Mouse (Mus musculus) ES-E14 (cell line): ENCODE data around the gene Cldn10. TPM values are rescaled to one million over a fixed set of nuclear protein-coding genes. Genes with fewer than 3 reads are reported as not detected.

Experiments
- DNase-seq: peaks from one replicate; pipeline ENCODE4 v3.0.0-alpha.2; 2013; ENCODE audit warnings: low read depth, low spot score
- H3K27ac ChIP-seq: 2 replicates; pipeline ENCODE4 v1.5.1; 2012; ENCODE audit warnings: low read depth, mild to moderate bottlenecking, low read length, moderate library complexity, mixed read lengths; ENCODE audit not compliant: poor library complexity, insufficient read depth, severe bottlenecking
- H3K36me3 ChIP-seq: 2 replicates; pipeline ENCODE4 v1.6.1; 2012; ENCODE audit warnings: mild to moderate bottlenecking, low read length, moderate library complexity, mixed read lengths; ENCODE audit not compliant: control insufficient read depth, poor library complexity, insufficient read depth, severe bottlenecking
- H3K4me1 ChIP-seq, 2 experiments: fragments of 150-350 bp in 1 of 2; sonication (generic) in 1 of 2; 2 replicates each; pipeline ENCODE4 v1.6.1; 2012; ENCODE audit warnings: low read length in 2 of 2, mild to moderate bottlenecking in 1 of 2, mixed read lengths in 1 of 2; ENCODE audit not compliant: control insufficient read depth in 2 of 2, insufficient read depth in 2 of 2, poor library complexity in 1 of 2
- H3K4me3 ChIP-seq, 2 experiments: fragments of 150-350 bp in 1 of 2; sonication (generic) in 1 of 2; 2 replicates each; pipeline ENCODE4 v1.5.1; 2012; ENCODE audit warnings: low read length in 2 of 2, low read depth in 1 of 2, mild to moderate bottlenecking in 1 of 2, mixed read lengths in 1 of 2; ENCODE audit not compliant: insufficient read depth in 1 of 2, poor library complexity in 1 of 2, severe bottlenecking in 1 of 2
- H3K9ac ChIP-seq: 2 replicates; pipeline ENCODE4 v1.6.1; 2012; ENCODE audit warnings: low read depth, mild to moderate bottlenecking, low read length, mixed read lengths; ENCODE audit not compliant: poor library complexity, insufficient read depth, severe bottlenecking
- H3K9me3 ChIP-seq: fragments of 150-350 bp; sonication (generic); 2 replicates; pipeline ENCODE4 v1.6.1; 2012; ENCODE audit warnings: low read depth, mild to moderate bottlenecking, low read length; ENCODE audit not compliant: control insufficient read depth, insufficient read depth
- CHD2 ChIP-seq: IDR thresholded peaks from 2 replicates; pipeline ENCODE4 v1.6.1; 2014; ENCODE audit warnings: mild to moderate bottlenecking, low read depth, low read length, inconsistent platforms
- HCFC1 ChIP-seq: IDR thresholded peaks from 2 replicates; pipeline ENCODE4 v1.6.1; 2012; ENCODE audit warnings: low read length, inconsistent platforms, borderline replicate concordance; ENCODE audit not compliant: insufficient read depth
- MAFK ChIP-seq: IDR thresholded peaks from 2 replicates; pipeline ENCODE4 v1.6.1; 2014; ENCODE audit warnings: mild to moderate bottlenecking, low read depth, low read length, inconsistent platforms; ENCODE audit not compliant: insufficient read depth
- ZC3H11A ChIP-seq: IDR thresholded peaks from 2 replicates; pipeline ENCODE4 v1.6.1; 2012; ENCODE audit warnings: low read depth, mild to moderate bottlenecking, inconsistent platforms, low read length, borderline replicate concordance
- ZNF384 ChIP-seq: IDR thresholded peaks from 2 replicates; pipeline ENCODE4 v1.6.1; 2012; ENCODE audit warnings: low read depth, low read length, inconsistent platforms
- in situ Hi-C, 2 experiments: fragments of 600-800 bp; cut with MboI; formaldehyde crosslinking; loops; one replicate each; pipeline ENCODE4 v1.15.1; 2025; ENCODE audit warnings: low sequenced_read_pairs in 2 of 2, inconsistent platforms in 1 of 2; ENCODE audit not compliant: unreplicated experiment in 2 of 2
- total RNA-seq: library from RNA; depleted of rRNA; stranded (reverse); fragments of 300-350 nt; gene quantifications from 2 replicates; pipeline ENCODE4 v1.2.3, GENCODE M21; 2012

The Cldn10 gene
- total RNA-seq, 1 experiment, result 0.09 TPM

DNA sequence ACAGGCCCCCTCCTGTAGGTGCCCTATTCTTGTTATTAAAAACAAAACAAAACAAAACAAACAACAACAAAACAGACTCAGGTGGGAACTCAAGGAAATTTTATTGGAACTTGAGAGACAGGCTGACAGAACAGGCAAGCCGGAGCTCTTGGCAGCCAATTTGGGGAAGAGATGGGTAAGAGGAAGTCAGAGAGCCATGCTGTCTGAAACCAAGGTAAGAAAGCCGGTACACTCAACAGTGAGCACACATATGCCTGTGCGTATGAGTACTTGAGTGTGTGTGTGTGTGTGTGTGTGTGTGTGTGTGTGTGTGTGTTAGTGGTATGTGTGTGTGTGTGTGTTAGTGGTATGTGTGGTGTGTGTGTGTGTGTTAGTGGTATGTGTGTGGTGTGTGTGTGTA, 54.6 kb downstream of the Cldn10 start:
- no peak overlapping the region for H3K9ac ChIP-seq
- H3K9me3 ChIP-seq, result no peaks in the 10 kb centered on the region
- H3K4me1 ChIP-seq, result no peaks in the 10 kb centered on the region
- DNase-seq, result no peak
- H3K4me3 ChIP-seq, result no peak overlapping the region
- TF ChIP-seq ZC3H11A (no peak), MAFK (no peak), ZNF384 (no peak), CHD2 (no peak), HCFC1 (no peak)
- no peaks in the 10 kb centered on the region for H3K36me3 ChIP-seq
- no peak overlapping the region for H3K27ac ChIP-seq
- in situ Hi-C loops, result no loop called here

DNA sequence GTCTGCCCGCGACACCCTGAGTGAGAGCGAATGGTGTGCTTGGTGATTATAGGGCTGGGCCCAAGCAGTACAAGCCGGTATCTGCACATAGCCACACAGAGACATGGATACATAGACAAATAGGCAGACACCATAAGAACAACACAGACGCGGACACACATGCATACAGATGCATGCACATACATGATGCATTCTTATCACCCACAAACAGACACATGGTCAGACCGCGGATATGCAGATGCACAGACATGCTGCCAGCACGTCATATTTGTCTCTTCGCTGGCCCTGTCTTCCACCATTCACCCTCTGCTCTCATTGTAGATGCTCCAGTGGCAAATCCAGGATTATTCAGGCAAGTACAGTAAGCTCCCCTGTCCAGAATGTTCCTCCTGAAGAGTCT, 59.1 kb downstream of the Cldn10 start:
- DNase-seq, result no peak
- TF ChIP-seq CHD2, result no peak
- Histone ChIP-seq H3K36me3 (no peaks in the 10 kb centered on the region), H3K27ac (no peak overlapping the region), H3K9me3 (no peaks in the 10 kb centered on the region), H3K4me1 (no peaks in the 10 kb centered on the region), H3K9ac (no peak overlapping the region), H3K4me3 (no peak overlapping the region)
- in situ Hi-C loops, result no loop called here

DNA sequence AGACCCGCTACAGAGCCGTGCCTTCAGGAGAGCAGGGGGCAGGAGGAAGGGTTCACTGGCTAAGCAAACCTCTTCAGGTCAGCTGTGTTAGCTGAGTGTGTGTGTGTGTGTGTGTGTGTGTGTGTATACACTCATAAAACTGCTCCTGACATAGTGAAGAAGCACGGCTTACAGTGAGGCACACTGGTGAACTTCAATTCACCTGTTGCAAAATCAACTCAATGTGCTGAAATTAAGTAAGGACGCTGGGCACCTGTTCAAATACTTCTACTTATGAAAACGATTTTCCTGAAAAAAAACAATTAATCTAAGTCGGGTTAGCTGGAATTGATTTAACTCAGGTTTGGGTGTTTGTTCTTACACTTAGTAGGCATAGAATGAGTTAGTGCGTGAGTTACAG, 60.5 kb downstream of the Cldn10 start:
- in situ Hi-C loops, result no loop called here
- H3K4me1 ChIP-seq, result no peaks in the 10 kb centered on the region
- H3K36me3 ChIP-seq, result no peaks in the 10 kb centered on the region
- no peak overlapping the region for H3K4me3 ChIP-seq
- TF ChIP-seq ZC3H11A (no peak), MAFK (no peak), ZNF384 (no peak), HCFC1 (no peak), CHD2 (no peak)
- H3K9me3 ChIP-seq, result no peaks in the 10 kb centered on the region
- no peak overlapping the region for H3K9ac ChIP-seq
- no peak for DNase-seq
- no peak overlapping the region for H3K27ac ChIP-seq

- TF ChIP-seq HCFC1 (no peak), ZNF384 (no peak), CHD2 (no peak), MAFK (no peak), ZC3H11A (no peak)
- no peaks in the 10 kb centered on the region for H3K4me1 ChIP-seq
Measured at GRCm38 (mm10) chr14:118850011-118850695, 62.4 kb downstream of the Cldn10 start.

DNA sequence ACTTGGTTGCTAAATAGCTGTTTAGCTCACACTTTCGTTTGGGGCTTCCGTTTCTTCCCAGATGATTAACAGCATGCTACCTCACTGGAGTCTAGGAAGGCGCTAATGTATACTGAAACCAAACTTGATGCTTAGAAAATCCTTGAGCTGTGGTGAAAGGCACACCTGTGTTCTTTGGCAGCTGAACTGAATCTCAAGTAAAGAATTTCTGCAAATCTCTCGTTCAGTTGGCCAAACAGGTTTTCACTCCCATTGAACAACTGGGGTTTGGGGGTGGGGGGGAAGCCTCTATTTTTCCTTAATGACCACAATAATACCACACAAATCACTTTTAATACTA, 63.0 kb downstream of the Cldn10 start:
- in situ Hi-C loops, result no loop called here
- Histone ChIP-seq H3K4me3 (no peak overlapping the region), H3K9me3 (no peaks in the 10 kb centered on the region), H3K9ac (no peak overlapping the region), H3K4me1 (no peaks in the 10 kb centered on the region; a peak in 1 of 4 replicates), H3K27ac (no peak overlapping the region), H3K36me3 (no peaks in the 10 kb centered on the region)
- DNase-seq, result no peak
- TF ChIP-seq CHD2, result no peak
- no peak for TF ChIP-seq MAFK
- TF ChIP-seq ZNF384, result no peak
- no peak for TF ChIP-seq ZC3H11A
- TF ChIP-seq HCFC1, result no peak

More at GRCm38 (mm10) chr14:118850011-118850695, 62.4 kb downstream of the Cldn10 start:
- Histone ChIP-seq H3K27ac (no peak overlapping the region), H3K9me3 (no peaks in the 10 kb centered on the region), H3K9ac (no peak overlapping the region), H3K36me3 (no peaks in the 10 kb centered on the region), H3K4me3 (no peak overlapping the region)
- DNase-seq, result no peak
- in situ Hi-C loops, result no loop called here
